Mouse (Mus musculus) hematopoietic stem cell, adult 5-6 weeks (primary cell): ENCODE data around the gene Gm49358. TPM values are rescaled to one million over a fixed set of nuclear protein-coding genes. Genes with fewer than 3 reads are reported as not detected.

Experiments used
- ATAC-seq, 2 experiments: fragments of 125-278 bp in 1 of 2; replicated peaks in 1 of 2; 2 replicates each; pipeline ENCODE4 v1.8.0; 2016 to 2017; ENCODE audit warnings: inconsistent platforms in 2 of 2, mild to moderate bottlenecking in 2 of 2, moderate number of reproducible peaks in 2 of 2, low read depth in 1 of 2, moderate TSS enrichment in 1 of 2; ENCODE audit not compliant: low FRiP score in 2 of 2, poor library complexity in 2 of 2, severe bottlenecking in 2 of 2, insufficient read depth in 1 of 2, low TSS enrichment in 1 of 2
- total RNA-seq: library from RNA; stranded (forward); fragments of 172-1452, 232-1000 nt; gene quantifications from 2 replicates; pipeline ENCODE4 v1.2.3, GENCODE M21; 2017

Gene Gm49358
- total RNA-seq, 1 experiment from 2014 or later = not detected

DNA sequence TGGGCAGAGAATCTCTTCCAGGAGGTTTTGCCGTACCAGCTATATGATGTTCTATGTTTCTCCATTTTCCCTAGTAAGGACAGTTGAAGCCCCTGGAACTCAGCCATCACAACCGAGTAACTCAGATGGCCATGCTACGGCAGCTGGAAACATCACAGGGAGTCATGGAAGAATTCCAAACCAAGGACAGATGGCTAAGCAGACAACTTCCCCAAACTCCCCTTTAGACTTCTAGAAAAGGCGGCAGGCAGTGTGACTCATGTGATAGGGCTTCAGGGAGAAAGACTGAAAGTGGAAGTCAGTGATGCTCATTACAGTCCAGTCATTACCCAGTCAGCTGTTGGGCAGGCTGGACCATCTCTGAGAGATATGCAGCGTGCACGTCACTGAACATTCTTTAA, 8.5 kb downstream of the Gm49358 start:
- peak; percentile 96 to 98 for ATAC-seq

DNA sequence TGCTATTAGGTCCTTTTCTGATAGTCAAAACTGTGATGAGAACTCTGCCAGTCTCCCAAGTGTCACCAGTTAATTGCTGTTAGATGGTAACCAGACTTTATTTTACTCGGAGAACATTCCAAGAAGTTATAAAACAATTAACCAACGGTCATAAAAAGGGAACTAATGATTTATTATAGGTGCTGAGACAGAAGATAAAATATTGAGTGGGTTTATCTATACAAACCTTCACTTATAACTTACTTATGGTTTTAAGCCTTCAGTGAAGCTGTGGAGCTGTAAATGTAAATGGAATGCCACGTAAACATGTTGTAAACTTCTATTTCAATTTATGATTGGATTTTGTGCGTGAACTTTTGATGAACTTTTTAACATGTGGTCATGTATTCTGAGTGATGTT, 9.6 kb downstream of the Gm49358 start:
- ATAC-seq = no peak

DNA sequence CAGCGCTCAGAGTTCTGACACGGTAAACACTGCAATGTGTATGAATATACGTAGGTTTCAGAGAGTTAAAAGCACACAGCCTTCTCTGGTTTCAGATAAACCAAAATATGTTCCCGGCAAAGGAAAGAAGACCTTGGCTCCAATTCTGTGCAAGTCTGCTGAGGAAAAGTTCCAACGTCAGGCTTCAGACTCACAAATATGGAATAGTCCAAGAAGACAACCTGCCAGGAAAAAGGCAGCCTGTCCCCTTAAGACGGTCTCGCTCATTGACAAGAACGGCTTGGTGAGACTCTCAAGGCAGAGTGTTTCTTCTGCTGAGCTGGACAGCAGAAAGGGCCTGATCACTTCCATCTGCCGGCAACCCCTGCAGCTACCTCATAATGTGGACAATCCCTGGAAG, 12.5 kb downstream of the Gm49358 start:
- no peak for ATAC-seq

DNA sequence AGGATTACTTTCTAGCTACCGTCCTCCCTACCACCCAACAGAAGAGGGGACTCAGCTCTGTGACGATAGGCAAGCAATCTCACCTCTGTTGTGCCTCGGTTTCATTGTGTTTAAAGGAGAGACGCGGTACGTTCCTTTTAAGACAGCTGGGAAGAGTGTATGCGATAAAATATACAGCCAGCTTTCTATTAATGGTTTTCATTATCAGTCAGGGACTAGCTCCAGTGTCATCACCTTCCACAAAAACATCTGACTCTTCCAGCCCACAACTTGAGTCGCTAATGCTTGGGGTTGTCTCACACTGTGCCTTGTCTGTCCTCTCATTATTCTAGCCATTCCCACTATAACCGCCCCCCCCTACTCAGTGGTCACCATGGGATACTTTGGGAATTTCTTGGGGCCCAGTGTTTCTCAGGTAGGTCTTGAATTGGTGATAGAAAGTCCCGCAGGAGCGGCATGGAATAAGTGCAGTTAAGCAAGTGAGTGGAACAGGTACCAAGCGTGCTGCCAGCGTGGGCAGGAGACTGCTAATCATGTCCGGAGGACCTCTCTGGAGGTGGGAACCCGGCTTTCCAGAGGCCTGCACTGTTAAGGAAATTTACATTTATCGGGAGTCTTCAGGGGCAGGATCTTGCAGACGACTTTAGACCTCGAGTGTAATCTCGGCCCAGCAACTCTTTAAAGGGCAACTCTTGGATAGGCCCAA, 14.0 kb downstream of the Gm49358 start:
- ATAC-seq = 0 out of 4 replicates have a peak, but pooled peaks of 1 of the 2 experiments have one; percentile 1

DNA sequence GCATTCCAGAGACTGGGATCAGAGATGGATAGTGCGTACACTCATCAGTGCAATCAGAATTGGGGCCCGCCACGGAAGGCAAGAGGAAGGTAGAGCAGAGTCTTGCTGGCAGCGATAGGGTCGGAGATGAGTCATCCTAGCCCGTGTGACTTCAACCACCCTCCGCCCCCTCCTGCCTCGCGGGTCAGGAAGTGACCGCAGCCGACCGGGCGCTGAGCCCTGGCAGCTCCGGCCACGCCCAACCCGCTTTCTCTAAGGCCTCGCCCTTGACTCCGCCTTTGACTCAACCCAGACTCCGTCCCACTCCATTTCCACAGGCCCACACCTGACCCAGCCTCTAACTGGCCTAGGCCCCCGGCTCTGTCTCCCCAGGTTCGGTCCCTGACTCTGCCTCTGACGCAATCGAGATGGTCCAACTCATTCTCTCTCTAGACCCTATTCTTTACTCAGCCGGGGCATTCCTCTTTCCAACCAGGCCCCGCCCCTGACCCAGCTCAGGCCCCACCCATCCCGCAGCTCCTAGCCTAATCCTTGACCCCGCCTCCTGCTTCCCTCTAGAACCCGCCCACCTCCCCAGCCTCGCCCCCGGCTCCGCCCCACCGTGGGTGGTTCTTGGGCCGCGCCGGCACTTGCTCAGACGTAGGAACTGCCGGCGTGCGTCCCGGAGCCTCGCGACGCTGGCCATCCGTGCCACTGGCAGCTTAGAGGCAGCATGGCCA, 14.8 kb downstream of the Gm49358 start, which contains the start of gene Nt5dc3:
Gene Nt5dc3, plus strand, starts transcription at position 608 of the 719 bp plus-strand sequence.
- ATAC-seq = peak; percentile 90 to 94

DNA sequence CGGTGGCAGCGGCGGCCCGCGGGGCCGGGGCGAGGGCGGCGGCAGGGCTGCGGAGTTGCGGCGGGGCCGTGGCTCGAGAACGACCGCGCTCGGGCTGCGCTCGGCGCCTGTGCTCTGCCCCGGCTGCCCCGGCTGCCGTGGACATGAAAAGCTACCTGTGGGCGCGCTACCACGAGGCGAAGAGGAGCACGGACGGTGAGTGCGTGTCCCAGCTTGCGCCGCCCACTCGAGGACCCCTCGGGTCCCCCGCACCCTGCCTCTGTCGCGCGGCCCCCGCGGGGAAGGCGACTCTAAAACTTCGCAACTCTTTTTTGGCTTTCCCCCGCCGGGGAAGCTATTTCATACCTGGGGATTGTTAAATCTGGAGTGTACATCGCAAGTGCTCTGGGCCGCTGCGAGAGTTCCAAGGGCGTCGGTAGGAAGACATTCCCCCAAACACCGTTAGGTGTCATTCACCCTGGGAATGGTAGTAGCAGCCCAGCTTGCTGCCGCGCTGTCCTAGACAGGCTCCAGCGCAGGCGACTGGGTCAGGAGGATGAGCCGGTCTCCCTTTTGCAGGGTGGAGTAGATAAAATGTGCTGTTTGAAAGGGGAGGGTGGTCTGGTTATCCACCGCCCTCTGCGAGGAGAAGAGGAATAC, 15.5 kb downstream of the Gm49358 start:
- ATAC-seq = peak in 1 of 2 experiments; percentile 1; a peak in 1 of 4 replicates

DNA sequence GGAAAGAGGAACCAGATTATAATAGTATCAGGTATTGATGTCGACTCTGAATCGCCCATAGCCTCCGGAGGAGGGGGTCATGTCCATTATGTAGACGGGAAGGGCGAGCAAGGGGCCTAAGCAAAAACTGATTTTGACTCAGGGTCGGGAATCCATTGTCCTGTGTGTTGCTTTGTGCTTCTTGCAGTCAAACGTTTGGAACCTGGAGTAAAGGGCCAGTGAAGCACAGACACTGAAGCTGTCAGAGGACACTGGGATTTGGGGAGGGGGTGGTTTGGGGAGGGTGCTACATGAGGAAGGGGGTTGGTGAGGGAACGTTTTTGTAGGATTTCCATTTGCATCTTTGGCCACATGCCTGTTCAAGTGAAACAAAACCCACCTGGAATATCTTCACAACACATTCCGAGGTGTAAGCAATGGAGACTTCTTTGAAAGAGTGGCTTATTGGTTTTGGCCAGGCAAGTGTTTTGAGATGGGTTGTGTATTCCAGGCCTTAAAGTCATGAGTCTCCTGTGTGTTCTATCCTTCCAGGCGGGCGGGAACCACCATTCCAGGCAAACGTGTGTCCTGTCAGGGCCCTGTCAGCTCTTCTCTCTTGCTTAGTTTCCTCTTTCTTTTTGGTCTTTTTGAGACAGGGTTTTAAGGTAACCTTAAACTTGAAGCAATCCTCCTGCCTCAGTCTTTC, 16.2 kb downstream of the Gm49358 start:
- ATAC-seq = peak in 1 of 2 experiments; percentile 25; a peak in 1 of 4 replicates

DNA sequence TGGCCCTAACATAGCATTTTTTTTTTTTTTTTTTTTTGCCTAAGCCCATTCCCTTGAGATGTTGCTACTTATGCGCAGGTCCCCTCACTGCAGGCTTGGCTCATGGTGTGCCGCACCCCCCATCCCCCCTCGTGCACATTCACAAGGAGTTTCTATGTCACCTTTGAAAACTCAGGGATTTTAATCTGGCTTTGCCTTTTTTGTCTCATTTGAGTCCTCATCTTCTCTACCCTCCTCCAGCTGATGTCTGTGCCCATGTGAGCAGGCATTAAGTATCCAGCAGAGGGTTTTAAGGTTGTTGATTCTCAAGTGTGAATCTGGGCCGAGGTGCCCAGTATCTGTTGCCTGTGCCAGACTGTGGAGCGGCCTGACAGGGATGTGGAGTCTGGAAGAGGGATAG, 17.9 kb downstream of the Gm49358 start:
- no peak for ATAC-seq

DNA sequence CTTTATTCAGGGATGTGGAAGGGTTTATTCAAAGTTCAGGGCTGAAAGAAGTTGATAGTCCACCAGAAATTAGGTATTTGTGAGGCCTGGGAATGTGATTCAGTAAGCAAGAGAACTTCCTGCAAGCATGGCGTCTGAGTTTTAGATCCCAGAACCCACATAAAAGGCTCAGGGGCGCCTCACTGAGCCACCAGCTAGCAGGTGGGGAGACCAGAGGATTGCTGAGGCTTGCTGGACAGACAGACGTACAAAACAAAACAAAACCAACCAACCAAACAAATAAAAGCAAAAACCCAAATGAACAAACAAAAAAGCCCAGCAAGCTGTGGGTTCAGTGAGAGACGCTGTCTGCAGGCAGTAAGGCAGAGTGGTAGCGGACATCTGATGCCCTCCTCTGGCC, 18.9 kb downstream of the Gm49358 start:
- no peak for ATAC-seq

DNA sequence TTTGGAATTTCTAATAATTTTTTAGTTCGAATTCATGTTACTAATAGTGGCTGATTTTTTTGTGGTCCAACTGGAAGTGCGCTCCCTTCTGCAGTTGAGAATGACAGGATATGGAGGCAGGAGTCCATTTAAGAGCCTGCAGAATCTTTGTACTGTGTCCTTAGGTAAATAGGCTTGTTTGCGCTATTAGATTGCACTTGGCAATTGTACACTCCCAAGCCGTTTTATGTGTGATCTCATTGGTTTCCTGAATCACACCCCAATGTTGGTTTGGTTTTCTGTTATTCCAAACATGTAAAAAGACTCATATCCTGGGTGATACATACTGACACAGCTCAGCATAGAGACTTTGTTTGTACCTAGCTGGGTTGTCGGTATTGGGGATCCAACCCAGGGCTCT, 19.8 kb downstream of the Gm49358 start:
- no peak for ATAC-seq

DNA sequence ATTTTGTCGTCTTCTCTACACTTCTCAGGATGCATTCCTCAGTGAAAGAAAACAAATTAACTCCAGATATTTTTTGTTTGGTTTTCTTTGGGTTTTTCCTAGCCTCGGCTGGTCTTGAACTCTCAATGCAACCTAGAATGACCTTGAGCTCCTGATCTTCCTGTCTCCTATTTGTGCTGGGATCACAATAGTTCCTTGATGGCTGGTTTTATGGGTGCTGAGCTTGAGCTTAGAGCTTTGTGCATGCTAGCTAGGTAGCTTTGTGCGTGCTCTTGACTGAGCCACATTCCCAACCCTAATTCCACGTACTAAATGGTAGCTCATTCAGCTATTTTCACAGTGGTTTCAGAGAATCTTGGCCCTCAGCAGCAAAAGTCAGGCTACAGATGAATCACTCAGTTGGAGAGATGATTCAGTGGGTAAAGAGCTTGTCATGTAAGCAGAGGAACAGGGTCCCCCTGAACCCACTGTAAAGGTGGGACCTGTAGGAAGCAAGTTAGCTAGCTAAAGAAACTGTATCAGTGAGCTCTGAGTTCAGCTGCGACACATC, 20.4 kb downstream of the Gm49358 start:
- no peak for ATAC-seq

DNA sequence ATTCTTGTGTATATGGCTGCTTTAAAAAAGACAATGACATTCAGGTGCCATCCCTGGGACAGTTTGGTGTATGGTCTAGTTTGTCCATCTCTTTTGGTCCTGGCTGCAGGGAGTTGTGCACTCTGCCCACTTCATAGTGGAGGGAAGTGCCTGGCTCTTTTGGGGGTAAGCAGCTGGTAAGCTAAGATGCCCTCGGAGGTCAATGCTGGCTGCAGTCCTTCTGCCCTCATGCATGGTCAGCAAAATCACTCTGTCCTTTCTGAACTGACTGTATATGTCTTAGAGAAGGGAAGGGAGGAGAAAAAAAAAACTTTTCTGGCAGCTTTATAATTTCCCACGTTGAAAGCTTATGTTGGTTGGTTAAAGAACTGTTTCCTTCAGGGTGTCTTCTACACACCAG, 21.6 kb downstream of the Gm49358 start:
- no peak for ATAC-seq

DNA sequence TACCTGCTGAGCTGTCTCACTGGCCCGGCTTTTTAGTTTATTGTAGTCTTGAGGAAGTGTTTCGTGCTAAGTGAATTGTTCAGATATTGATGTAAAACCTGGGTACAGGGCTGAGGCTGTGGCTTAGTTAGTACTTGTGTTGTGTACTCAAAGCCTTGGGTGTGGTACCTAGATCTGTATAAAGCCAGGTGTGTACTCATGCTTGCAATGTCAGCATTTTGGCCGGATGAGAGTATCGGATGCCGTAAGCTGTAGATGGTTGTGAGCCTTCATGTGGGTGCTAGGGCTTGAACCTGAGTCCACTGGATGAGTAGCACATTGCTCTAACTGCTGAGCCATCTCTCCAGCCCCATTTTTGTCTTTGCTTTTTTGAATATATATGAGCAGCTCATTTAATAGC, 22.3 kb downstream of the Gm49358 start:
- ATAC-seq = no peak

DNA sequence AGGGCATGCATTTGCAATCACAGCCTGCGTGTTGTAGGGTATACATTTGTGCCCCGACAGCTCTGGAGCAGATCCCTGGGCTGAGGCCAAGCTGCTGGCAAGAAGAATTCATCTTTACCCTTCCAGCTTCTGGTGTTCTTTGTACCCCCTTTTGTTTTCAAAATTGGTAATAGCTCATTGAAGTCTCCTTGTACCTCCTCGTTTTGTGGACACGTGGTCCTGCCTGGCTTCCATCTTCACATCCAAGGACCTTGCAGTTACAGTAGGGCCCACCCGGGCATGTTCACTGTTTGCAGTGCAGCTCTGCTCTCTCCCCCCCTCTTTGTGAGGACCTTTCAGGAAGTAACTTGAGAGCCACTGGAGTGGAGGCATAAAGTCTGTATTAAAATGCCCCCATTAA, 24.4 kb downstream of the Gm49358 start:
- ATAC-seq = no peak

DNA sequence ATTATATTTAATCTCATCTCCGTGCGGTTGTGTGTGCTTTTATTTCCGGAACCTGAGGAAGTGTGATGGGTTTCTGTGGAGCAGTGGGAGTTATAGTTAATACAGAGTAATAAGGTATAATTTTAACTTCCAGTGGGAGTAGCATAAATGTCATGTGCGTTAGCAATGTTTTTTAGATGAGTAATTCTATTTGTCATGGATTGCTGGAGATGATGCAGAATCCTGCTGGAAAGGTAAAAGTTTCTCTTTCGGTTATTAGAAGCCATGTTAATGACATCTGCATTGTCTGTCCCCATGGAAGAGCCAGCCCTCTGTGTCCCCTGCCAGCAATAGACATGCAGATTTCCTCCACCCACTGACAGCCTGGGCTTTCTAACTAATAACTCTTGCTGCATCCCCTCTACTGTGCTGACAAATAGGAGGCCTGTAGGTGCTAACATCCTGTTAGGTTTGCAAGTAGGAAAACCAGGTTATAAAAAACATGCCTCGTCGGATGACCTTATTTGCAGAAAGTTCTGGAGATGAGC, 25.4 kb downstream of the Gm49358 start:
- no peak for ATAC-seq

DNA sequence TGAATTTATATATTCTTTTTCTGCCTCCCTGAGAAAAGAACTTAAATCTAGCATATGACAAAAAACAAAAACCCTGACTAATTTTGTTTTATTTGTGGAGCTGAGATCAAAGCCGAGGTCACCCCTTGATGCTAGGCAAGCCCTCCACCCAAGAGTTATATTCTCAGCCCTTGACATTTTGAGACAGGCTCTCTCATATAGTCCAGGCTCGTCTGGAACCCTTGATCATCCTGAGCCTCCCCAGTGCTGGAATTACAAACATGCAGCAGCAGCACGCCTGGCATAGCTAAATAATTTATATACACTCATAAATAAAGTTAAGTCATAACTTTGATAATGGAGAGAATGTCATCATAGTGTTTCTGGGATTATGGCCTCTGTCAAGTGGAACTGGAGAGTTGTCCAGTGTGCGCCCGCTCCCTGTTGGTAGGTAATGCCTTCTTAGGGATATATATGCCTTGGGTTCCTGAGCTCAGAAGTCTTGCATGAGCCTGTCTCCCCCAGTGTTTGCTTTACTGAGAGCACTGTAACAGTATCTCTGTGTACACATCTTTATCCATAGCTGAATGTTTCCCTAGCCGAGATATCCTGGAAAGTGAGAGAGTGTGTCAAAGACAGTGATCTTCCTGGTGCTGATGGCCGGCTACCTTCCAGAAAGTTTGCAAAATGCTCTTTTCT, 27.9 kb downstream of the Gm49358 start:
- ATAC-seq = no peak

DNA sequence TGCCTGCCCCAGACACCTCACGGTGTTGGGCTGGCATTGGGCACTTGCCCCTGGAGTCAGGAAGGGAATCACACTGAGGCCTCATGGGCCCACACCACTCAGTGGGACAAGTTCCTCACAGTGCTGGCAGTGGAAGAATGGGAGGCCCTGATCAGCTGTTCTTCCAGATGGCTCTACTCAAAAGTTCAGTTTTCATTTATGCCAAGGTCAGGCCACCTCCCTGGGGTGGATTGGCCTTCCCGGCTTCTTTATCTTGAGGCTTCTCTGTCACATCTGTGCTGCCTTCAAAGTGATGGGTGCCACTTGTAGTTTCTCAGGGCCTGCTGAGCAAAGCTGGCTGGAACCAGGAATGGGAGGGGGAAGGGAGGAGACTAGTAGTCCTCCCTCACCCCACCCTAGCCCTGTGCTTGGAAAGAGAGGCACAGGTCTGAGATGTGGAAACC, 29.8 kb downstream of the Gm49358 start:
- ATAC-seq = no peak
